Mouse (Mus musculus): ENCODE data around the gene Rnf150. TPM values are rescaled to one million over a fixed set of nuclear protein-coding genes. Genes with fewer than 3 reads are reported as not detected.

Rnf150 gene
- polyA plus RNA-seq, 1 experiment from 2014 or later, result 2.7 TPM

- H3K27me3 ChIP-seq (replicated peaks), result no peaks in the 10 kb centered on the region
- H3K4me1 ChIP-seq, result no peaks in the 10 kb centered on the region
- no peak overlapping the region for H3K4me2 ChIP-seq
- no peaks in the 10 kb centered on the region for H3K36me3 ChIP-seq (replicated peaks)
- no peak for ATAC-seq (replicated peaks)
- no peak overlapping the region for H3K4me3 ChIP-seq
- no peaks in the 10 kb centered on the region for H3K9me3 ChIP-seq
- WGBS, result 87% methylated on average over 2 of the region's 2 CpGs
- H3K9ac ChIP-seq, result no peak overlapping the region
- H3K27ac ChIP-seq, result no peak overlapping the region
Measured at GRCm38 (mm10) chr8:82998778-82999177, 135.6 kb downstream of the Rnf150 start.

DNA sequence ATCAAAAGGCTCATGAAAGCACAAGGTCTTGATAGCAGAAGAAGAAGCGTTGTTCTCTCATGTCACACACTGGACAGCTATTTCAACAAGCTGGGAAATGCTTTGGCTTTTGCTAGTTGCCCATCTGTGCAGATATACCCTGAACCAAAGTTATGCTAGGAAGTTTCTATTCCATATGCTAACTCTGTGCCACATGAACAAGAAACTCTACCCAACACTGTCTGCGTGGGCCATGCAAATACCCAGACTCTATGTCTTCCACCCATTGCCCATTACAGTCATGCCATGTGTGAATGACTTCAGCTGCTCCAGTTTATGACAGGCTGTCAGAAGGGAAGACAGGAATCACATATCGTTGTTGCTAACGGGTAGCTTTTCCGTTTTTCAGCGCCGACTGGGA is 140.0 kb downstream of the Rnf150 start:
- Histone ChIP-seq H3K4me2 (no peak overlapping the region), H3K9me3 (no peaks in the 10 kb centered on the region), H3K36me3 (replicated peaks) (no peaks in the 10 kb centered on the region), H3K27ac (no peak overlapping the region), H3K27me3 (replicated peaks) (no peaks in the 10 kb centered on the region), H3K4me1 (no peaks in the 10 kb centered on the region), H3K4me3 (no peak overlapping the region), H3K9ac (no peak overlapping the region)
- 94% methylated on average over 7 of the region's 7 CpGs for WGBS
- no peak for ATAC-seq (replicated peaks)

DNA sequence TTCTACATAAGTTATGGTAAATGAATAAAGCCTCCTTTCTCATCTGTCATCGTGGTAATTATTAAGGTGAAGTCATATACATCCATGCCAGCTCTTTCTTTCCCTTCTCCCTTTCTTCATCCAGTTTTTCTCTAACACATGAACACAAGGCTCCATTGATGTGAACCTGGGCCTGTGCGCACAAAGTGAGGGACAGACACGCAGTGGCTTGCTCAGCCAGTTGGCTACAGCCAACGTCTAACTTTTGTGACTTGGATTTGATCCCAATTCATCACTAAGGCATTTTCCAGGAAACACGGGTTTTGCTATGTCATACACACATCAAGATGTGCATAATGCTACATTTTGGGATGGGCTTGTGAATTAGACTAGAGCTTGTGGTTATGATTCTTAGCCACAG is 146.3 kb downstream of the Rnf150 start:
- H3K36me3 ChIP-seq (replicated peaks), result no peaks in the 10 kb centered on the region
- no peaks in the 10 kb centered on the region for H3K27me3 ChIP-seq (replicated peaks)
- WGBS, result 94% methylated on average over 5 of the region's 5 CpGs
- no peak overlapping the region for H3K27ac ChIP-seq
- no peaks in the 10 kb centered on the region for H3K9me3 ChIP-seq
- no peak for ATAC-seq (replicated peaks)
- H3K9ac ChIP-seq, result no peak overlapping the region
- no peaks in the 10 kb centered on the region for H3K4me1 ChIP-seq
- no peak overlapping the region for H3K4me3 ChIP-seq
- H3K4me2 ChIP-seq, result no peak overlapping the region

GRCm38 (mm10) chr8:83011286-83011685 is 148.1 kb downstream of the Rnf150 start:
- 58% methylated on average over 2 of the region's 2 CpGs for WGBS
- H3K27ac ChIP-seq, result no peak overlapping the region
- no peak for ATAC-seq (replicated peaks)
- H3K36me3 ChIP-seq (replicated peaks), result no peaks in the 10 kb centered on the region
- H3K4me2 ChIP-seq, result no peak overlapping the region
- no peak overlapping the region for H3K4me3 ChIP-seq
- H3K9me3 ChIP-seq, result no peaks in the 10 kb centered on the region
- no peaks in the 10 kb centered on the region for H3K27me3 ChIP-seq (replicated peaks)
- no peaks in the 10 kb centered on the region for H3K4me1 ChIP-seq
- no peak overlapping the region for H3K9ac ChIP-seq

GRCm38 (mm10) chr8:83011758-83012157 is 148.6 kb downstream of the Rnf150 start:
- H3K27me3 ChIP-seq (replicated peaks), result no peaks in the 10 kb centered on the region
- H3K27ac ChIP-seq, result no peak overlapping the region
- H3K4me2 ChIP-seq, result no peak overlapping the region
- H3K36me3 ChIP-seq (replicated peaks), result no peaks in the 10 kb centered on the region
- ATAC-seq (replicated peaks), result no peak
- 48% methylated on average over 5 of the region's 5 CpGs for WGBS
- H3K9ac ChIP-seq, result no peak overlapping the region
- no peak overlapping the region for H3K4me3 ChIP-seq
- no peaks in the 10 kb centered on the region for H3K9me3 ChIP-seq
- H3K4me1 ChIP-seq, result no peaks in the 10 kb centered on the region

DNA sequence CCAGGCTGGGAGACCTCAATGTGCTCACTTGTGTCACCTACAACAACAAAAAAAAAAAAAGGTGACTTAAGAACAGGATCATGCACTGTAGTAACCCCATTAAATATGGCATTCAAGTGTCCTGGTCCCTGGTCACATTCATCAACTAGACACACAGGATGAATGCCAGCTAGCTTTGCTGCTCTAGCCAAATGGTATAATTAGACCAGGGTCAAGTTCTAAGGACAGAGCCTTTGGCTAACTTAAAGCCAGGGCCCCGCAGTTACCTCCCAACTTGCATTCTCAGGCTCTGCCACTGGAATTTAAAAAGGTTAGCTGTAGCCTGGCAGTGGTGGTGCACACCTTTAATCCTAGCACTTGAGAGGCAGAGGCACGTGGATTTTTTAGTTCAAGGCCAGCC is 165.1 kb downstream of the Rnf150 start:
- Histone ChIP-seq H3K36me3 (replicated peaks) (no peaks in the 10 kb centered on the region), H3K9me3 (no peaks in the 10 kb centered on the region), H3K4me3 (no peak overlapping the region), H3K9ac (no peak overlapping the region), H3K4me1 (no peaks in the 10 kb centered on the region), H3K27ac (no peak overlapping the region), H3K4me2 (no peak overlapping the region), H3K27me3 (replicated peaks) (no peaks in the 10 kb centered on the region)
- WGBS, result 78% methylated on average over 2 of the region's 2 CpGs
- ATAC-seq (replicated peaks), result no peak

DNA sequence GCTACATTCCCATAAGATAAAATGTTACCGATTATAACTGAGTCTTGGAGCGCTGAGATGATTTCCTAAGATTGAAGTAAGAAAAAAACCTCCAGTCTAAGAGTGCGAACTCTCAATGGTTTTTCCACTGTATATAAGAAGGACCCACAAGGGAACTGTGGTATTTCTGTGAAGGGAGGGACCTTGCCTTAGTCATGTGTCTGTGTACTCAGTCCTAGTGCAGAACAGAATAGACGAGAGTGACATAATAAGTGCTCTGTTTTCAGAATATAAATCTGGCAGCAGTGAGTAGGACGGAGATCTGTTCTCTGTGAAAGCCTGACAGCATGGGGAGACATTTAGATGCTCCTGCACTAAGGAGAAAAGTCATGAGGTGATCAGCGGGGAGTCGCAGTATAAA is 169.6 kb downstream of the Rnf150 start:
- no peaks in the 10 kb centered on the region for H3K27me3 ChIP-seq (replicated peaks)
- no peaks in the 10 kb centered on the region for H3K9me3 ChIP-seq
- H3K36me3 ChIP-seq (replicated peaks), result 0 out of 2 replicates have a peak, but pooled peaks cover 5% of the 10 kb centered on the region
- H3K4me1 ChIP-seq, result no peaks in the 10 kb centered on the region
- no peak overlapping the region for H3K4me3 ChIP-seq
- H3K27ac ChIP-seq, result no peak overlapping the region
- 64% methylated on average over 7 of the region's 7 CpGs for WGBS
- peak; percentile 65; the same call in 1 of the 2 replicates for ATAC-seq (replicated peaks)
- H3K4me2 ChIP-seq, result no peak overlapping the region
- no peak overlapping the region for H3K9ac ChIP-seq

- Histone ChIP-seq H3K4me2 (no peak overlapping the region), H3K4me1 (no peaks in the 10 kb centered on the region), H3K9me3 (no peaks in the 10 kb centered on the region), H3K27me3 (replicated peaks) (no peaks in the 10 kb centered on the region), H3K36me3 (replicated peaks) (0 out of 2 replicates have a peak, but pooled peaks cover 5% of the 10 kb centered on the region), H3K9ac (no peak overlapping the region), H3K4me3 (no peak overlapping the region), H3K27ac (no peak overlapping the region)
- ATAC-seq (replicated peaks), result no peak
- WGBS, result 92% methylated on average over 5 of the region's 5 CpGs
Measured at GRCm38 (mm10) chr8:83035141-83035540, 172.0 kb downstream of the Rnf150 start.

GRCm38 (mm10) chr8:83036521-83037166 is 173.5 kb downstream of the Rnf150 start:
- Histone ChIP-seq H3K36me3 (replicated peaks) (0 out of 2 replicates have a peak, but pooled peaks cover 5% of the 10 kb centered on the region), H3K4me1 (no peaks in the 10 kb centered on the region), H3K27me3 (replicated peaks) (no peaks in the 10 kb centered on the region), H3K9me3 (no peaks in the 10 kb centered on the region), H3K9ac (no peak overlapping the region), H3K4me3 (no peak overlapping the region), H3K27ac (no peak overlapping the region), H3K4me2 (no peak overlapping the region)
- 78% methylated on average over 3 of the region's 3 CpGs for WGBS
- no peak for ATAC-seq (replicated peaks)

DNA sequence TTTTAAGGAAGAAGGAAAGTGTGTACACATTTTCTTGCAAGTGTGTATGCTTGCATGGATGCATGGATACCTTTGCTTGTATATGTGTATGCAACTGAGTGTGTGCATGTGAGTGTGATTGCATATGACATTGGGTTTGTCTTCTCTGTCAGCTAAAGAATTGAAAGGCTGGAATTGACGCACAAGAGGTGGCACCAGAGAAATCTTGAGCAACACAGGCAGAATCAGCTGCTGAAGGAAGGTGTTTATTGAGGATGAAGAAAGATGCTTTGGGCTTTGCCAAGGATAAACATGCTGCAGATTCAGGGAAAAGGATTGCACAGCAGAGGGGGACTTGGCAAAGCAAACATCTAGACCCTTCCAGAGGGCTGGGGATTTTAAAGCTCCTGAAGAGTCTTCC is 174.2 kb downstream of the Rnf150 start:
- no peak overlapping the region for H3K4me2 ChIP-seq
- H3K36me3 ChIP-seq (replicated peaks), result 0 out of 2 replicates have a peak, but pooled peaks cover 5% of the 10 kb centered on the region
- WGBS, result 90% methylated on average over 1 of the region's 1 CpGs
- H3K27ac ChIP-seq, result no peak overlapping the region
- no peak for ATAC-seq (replicated peaks)
- H3K9ac ChIP-seq, result no peak overlapping the region
- no peaks in the 10 kb centered on the region for H3K27me3 ChIP-seq (replicated peaks)
- no peaks in the 10 kb centered on the region for H3K9me3 ChIP-seq
- no peak overlapping the region for H3K4me3 ChIP-seq
- no peaks in the 10 kb centered on the region for H3K4me1 ChIP-seq

DNA sequence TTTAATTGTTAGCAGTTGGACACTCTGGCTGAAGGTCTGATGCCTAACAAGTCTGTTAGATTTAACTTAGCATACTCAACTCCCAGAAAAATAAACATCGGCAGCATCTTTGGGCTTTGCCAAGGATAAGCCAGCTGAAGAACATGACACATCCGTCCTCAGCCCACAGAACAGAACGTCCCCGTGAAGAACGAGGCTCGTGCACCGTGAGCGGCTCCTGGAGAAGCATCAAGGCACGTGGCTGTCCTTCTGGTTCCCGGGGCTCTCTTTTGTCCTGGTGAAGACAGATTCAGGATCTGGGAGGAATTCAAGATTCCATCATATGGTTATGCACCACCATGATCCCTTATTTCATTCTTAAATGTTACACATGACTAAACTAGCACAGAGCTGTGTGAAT is 175.4 kb downstream of the Rnf150 start:
- WGBS, result 86% methylated on average over 10 of the region's 10 CpGs
- Histone ChIP-seq H3K27me3 (replicated peaks) (no peaks in the 10 kb centered on the region), H3K4me1 (no peaks in the 10 kb centered on the region), H3K36me3 (replicated peaks) (0 out of 2 replicates have a peak, but pooled peaks cover 5% of the 10 kb centered on the region), H3K4me3 (no peak overlapping the region), H3K9ac (no peak overlapping the region), H3K4me2 (no peak overlapping the region), H3K27ac (no peak overlapping the region), H3K9me3 (no peaks in the 10 kb centered on the region)
- no peak for ATAC-seq (replicated peaks)

GRCm38 (mm10) chr8:83041440-83041839 is 178.3 kb downstream of the Rnf150 start:
- ATAC-seq (replicated peaks), result no peak
- 83% methylated on average over 4 of the region's 4 CpGs for whole genome bisulfite sequencing

DNA sequence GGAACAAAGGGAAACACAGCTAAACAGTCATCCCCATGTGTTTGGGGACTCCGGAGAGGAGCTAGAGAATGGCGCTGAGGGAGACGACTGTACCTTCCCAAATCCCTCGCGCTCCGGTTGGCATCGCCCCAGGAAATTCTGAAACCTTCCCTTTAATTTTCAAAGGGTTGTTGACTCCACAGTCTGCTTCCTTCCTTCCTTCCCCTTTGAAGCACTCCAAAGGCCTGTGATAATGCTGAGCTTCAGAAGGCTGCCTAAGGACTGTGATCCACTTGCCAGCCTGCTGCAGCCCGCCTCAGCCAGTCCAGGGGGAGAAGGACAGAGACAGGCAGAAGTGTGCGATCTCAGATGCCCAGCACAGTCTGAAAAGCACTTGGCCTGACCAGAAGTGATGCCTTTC is 183.8 kb downstream of the Rnf150 start:
- Histone ChIP-seq H3K27me3 (replicated peaks) (no peaks in the 10 kb centered on the region), H3K9ac (no peak overlapping the region), H3K27ac (no peak overlapping the region), H3K4me1 (peaks cover 12% of the 10 kb centered on the region), H3K9me3 (no peaks in the 10 kb centered on the region), H3K36me3 (replicated peaks) (no peaks in the 10 kb centered on the region), H3K4me3 (no peak overlapping the region), H3K4me2 (no peak overlapping the region)
- no peak for ATAC-seq (replicated peaks)
- 75% methylated on average over 9 of the region's 9 CpGs for WGBS

More at GRCm38 (mm10) chr8:83041440-83041839, 178.3 kb downstream of the Rnf150 start:
- Histone ChIP-seq H3K27me3 (replicated peaks) (no peaks in the 10 kb centered on the region), H3K9ac (no peak overlapping the region), H3K4me3 (no peak overlapping the region), H3K4me1 (no peaks in the 10 kb centered on the region), H3K4me2 (no peak overlapping the region), H3K36me3 (replicated peaks) (no peaks in the 10 kb centered on the region), H3K27ac (no peak overlapping the region), H3K9me3 (no peaks in the 10 kb centered on the region)

Data from midbrain, embryonic 15.5 days (tissue).